Mouse (Mus musculus) hindbrain, embryonic 14.5 days (tissue): ENCODE measurements around the gene Bcat1. TPM values are rescaled to one million over a fixed set of nuclear protein-coding genes. Genes with fewer than 3 reads are reported as not detected.

Experiments
- ATAC-seq: fragments of 200-750 bp; cut with Nextera tagmentation; 2 replicates; pipeline ENCODE4 v1.8.0; 2017; ENCODE audit warnings: moderate number of reproducible peaks, mild to moderate bottlenecking, moderate TSS enrichment, moderate library complexity; ENCODE audit not compliant: low FRiP score
- DNase-seq: peaks from one replicate; pipeline ENCODE4 v3.0.0-alpha.2; 2015; ENCODE audit warnings: low spot score
- H3K27ac ChIP-seq: fragments of 300-500 bp; sonication (generic); 2 replicates; pipeline ENCODE4 v1.5.1; 2014; ENCODE audit warnings: mild to moderate bottlenecking, moderate library complexity
- H3K27me3 ChIP-seq: fragments of 300-500 bp; sonication (generic); 2 replicates; pipeline ENCODE4 v1.6.1; 2014; ENCODE audit warnings: mild to moderate bottlenecking, low read length, mixed read lengths; ENCODE audit not compliant: control insufficient read depth, insufficient read depth
- H3K36me3 ChIP-seq: fragments of 300-500 bp; sonication (generic); replicated peaks from 2 replicates; pipeline ENCODE4 v1.6.1; 2014; ENCODE audit not compliant: control insufficient read depth, insufficient read depth
- H3K4me1 ChIP-seq: fragments of 300-500 bp; sonication (generic); replicated peaks from 2 replicates; pipeline ENCODE4 v1.6.1; 2014; ENCODE audit warnings: antibody characterized with exemption, low read length, mixed read lengths; ENCODE audit not compliant: control insufficient read depth, insufficient read depth
- H3K4me2 ChIP-seq: fragments of 300-500 bp; sonication (generic); replicated peaks from 2 replicates; pipeline ENCODE4 v1.6.1; 2014; ENCODE audit warnings: mild to moderate bottlenecking, moderate library complexity
- H3K4me3 ChIP-seq: fragments of 300-500 bp; sonication (generic); replicated peaks from 2 replicates; pipeline ENCODE4 v1.5.1; 2014; ENCODE audit warnings: mild to moderate bottlenecking, low read length
- H3K9ac ChIP-seq: fragments of 300-500 bp; sonication (generic); 2 replicates; pipeline ENCODE4 v1.6.1; 2014
- H3K9me3 ChIP-seq: fragments of 300-500 bp; sonication (generic); 2 replicates; pipeline ENCODE4 v1.6.1; 2016; ENCODE audit warnings: low read length; ENCODE audit not compliant: control insufficient read depth
- WGBS: fragments of 180-500 bp; shearing (Covaris S2); extraction: QIAGEN DNeasy Blood & Tissue Kit; methylation state at CpG from one replicate; pipeline ENCODE4 v1.1.7; 2014; 5-methylcytosine and 5-hydroxymethylcytosine counted together
- polyA plus RNA-seq: library from polyadenylated mRNA; unstranded; fragments of >200 nt; fragmentation: Nextera tagmentation; extraction: Ambion mirVana; gene quantifications from 2 replicates; pipeline ENCODE4 v1.2.1, GENCODE M21; 2014

The Bcat1 gene
- 101 and 123 TPM in 2 replicates for polyA plus RNA-seq

DNA sequence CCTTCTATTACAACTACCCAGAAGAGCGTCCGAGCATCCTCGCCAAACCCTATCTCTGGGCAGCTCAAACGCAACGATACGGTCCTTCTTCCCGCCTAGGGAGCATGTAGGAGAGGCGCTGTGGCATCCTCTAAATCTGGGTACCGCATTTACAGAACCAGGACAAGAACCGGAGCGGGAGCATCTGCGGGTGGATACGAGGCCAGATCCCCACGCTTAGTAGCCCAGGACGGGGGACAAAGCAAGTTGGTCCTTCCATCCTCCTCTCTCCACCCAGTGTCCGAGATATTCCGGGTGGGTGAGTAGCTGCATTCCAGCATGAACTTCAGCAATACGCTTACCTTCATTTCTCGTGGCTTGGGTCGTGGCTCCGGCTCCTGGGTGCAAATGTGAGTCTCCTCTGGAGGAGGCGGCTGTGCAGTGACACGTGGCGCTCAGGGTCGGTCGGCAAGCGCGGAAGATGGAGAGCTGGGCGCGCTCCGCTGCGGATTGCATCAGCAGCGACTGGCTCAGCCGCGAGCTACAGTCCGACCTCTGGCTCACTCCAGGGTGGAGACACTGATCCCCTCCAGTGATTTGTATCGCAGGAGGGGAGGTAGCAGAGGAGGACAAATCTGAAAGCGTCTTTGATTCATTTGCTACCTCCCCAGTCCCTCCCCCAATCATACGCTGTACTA lies at the start of gene Bcat1:
Gene Bcat1 (minus strand): TSS at position 637 of the 677 bp plus-strand sequence.
- H3K4me2 ChIP-seq: peak within 1 kb of the TSS; percentile 74
- no peaks in the 10 kb centered on the region for H3K27me3 ChIP-seq
- peak; percentile 66; the same call in 1 of the 2 replicates for ATAC-seq
- H3K36me3 ChIP-seq: no peaks in the 10 kb centered on the region
- H3K4me3 ChIP-seq: peak within 1 kb of the TSS; percentile 38
- no peak within 1 kb of the TSS for H3K27ac ChIP-seq
- H3K9ac ChIP-seq: peak within 1 kb of the TSS; percentile 51
- WGBS: under 1% methylated on average over 39 of the region's 39 CpGs
- no peaks in the 10 kb centered on the region for H3K9me3 ChIP-seq
- 0 out of 2 replicates have a peak, but pooled peaks cover 3% of the 10 kb centered on the region for H3K4me1 ChIP-seq
- peak; percentile 45 for DNase-seq

GRCm38 (mm10) chr6:145125591-145126113 lies 49.7 kb upstream of the Bcat1 start:
- Histone ChIP-seq H3K4me2 (no peak overlapping the region), H3K4me3 (no peak overlapping the region), H3K4me1 (0 out of 2 replicates have a peak, but pooled peaks cover 4% of the 10 kb centered on the region), H3K27me3 (no peaks in the 10 kb centered on the region), H3K9me3 (no peaks in the 10 kb centered on the region), H3K36me3 (no peaks in the 10 kb centered on the region), H3K9ac (no peak overlapping the region), H3K27ac (no peak overlapping the region)
- WGBS: 61% methylated on average over 7 of the region's 7 CpGs
- ATAC-seq (no peak), DNase-seq (no peak)

DNA sequence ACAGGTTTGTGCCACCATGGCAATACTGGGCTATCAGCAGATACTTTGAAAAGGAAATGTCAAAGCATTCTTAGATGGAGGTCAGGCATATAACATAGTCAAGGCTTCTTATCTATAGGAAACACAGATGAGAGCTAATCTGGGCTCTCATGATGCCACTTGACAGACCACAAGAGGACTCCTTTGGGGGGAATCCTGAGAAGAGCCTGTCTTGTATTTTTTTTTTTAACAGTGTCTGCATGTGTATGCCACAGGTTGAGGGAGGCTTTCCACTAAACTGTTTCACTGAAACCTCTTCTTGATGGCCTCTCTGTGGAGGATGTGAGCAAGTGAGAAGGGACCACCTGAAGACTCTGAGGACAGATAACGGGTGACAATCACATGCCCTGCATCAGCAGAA lies 48.6 kb upstream of the Bcat1 start:
- H3K9ac ChIP-seq: no peak overlapping the region
- 78% methylated on average over 1 of the region's 1 CpGs for WGBS
- no peak overlapping the region for H3K4me2 ChIP-seq
- DNase-seq (no peak), ATAC-seq (no peak)
- 0 out of 2 replicates have a peak, but pooled peaks cover 4% of the 10 kb centered on the region for H3K4me1 ChIP-seq
- no peak overlapping the region for H3K4me3 ChIP-seq
- H3K9me3 ChIP-seq: no peaks in the 10 kb centered on the region
- no peaks in the 10 kb centered on the region for H3K36me3 ChIP-seq
- H3K27ac ChIP-seq: no peak overlapping the region
- no peaks in the 10 kb centered on the region for H3K27me3 ChIP-seq

DNA sequence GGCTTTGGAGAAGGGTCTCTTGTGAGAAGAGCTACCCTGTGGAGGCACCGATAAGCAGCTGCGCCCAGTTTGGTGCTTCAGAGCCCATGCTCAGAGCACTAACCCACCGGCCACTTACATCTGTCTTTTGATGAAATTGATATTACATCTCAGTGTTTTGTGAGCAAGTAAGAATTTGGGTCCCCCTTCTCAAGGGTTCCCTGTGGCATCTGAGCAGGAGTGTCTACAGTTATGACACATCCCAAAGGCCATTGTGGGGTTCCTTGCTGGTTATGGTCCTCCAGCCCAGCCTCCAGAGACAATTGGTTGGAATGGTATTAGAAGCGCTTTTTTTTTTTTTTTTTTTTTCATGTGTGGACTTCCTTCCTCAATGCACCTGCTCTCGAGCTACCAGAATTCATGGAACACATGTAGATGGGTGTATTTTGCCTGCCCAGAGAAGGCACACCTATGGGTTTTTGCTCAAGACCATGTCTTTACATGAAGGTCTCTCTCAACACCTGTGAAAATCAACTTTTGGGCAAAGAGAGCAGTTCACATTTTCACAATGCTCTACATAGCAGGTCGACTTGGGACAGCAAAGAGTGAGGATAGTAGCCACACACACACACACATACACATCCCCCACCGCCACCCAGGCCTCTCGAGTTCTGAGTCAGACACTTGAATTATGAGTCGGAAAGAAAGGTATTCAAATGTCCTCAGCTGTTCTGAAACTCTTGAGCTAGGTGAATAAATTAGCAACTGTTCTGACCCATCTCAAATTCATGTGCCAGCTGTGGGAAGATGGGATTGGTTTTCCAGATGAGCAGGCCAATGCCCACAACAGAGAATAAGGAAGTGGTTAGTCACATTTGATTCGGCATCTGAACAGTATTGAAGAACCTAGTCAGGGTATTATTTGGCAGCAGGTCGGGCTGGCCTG lies 47.4 kb upstream of the Bcat1 start:
- H3K4me2 ChIP-seq: no peak overlapping the region
- no peak overlapping the region for H3K9ac ChIP-seq
- ATAC-seq: no peak
- no peaks in the 10 kb centered on the region for H3K36me3 ChIP-seq
- no peak overlapping the region for H3K27ac ChIP-seq
- no peaks in the 10 kb centered on the region for H3K9me3 ChIP-seq
- no peak overlapping the region for H3K4me3 ChIP-seq
- no peaks in the 10 kb centered on the region for H3K27me3 ChIP-seq
- WGBS: 84% methylated on average over 11 of the region's 11 CpGs
- DNase-seq: no peak
- H3K4me1 ChIP-seq: 0 out of 2 replicates have a peak, but pooled peaks cover 4% of the 10 kb centered on the region

GRCm38 (mm10) chr6:145122423-145123059 lies 46.6 kb upstream of the Bcat1 start:
- ATAC-seq (no peak), DNase-seq (no peak)
- 0 out of 2 replicates have a peak, but pooled peaks cover 4% of the 10 kb centered on the region for H3K4me1 ChIP-seq
- WGBS: 37% methylated on average over 8 of the region's 8 CpGs
- no peak overlapping the region for H3K27ac ChIP-seq
- no peaks in the 10 kb centered on the region for H3K36me3 ChIP-seq
- no peak overlapping the region for H3K4me3 ChIP-seq
- H3K27me3 ChIP-seq: no peaks in the 10 kb centered on the region
- H3K9me3 ChIP-seq: no peaks in the 10 kb centered on the region
- H3K9ac ChIP-seq: no peak overlapping the region
- H3K4me2 ChIP-seq: no peak overlapping the region

DNA sequence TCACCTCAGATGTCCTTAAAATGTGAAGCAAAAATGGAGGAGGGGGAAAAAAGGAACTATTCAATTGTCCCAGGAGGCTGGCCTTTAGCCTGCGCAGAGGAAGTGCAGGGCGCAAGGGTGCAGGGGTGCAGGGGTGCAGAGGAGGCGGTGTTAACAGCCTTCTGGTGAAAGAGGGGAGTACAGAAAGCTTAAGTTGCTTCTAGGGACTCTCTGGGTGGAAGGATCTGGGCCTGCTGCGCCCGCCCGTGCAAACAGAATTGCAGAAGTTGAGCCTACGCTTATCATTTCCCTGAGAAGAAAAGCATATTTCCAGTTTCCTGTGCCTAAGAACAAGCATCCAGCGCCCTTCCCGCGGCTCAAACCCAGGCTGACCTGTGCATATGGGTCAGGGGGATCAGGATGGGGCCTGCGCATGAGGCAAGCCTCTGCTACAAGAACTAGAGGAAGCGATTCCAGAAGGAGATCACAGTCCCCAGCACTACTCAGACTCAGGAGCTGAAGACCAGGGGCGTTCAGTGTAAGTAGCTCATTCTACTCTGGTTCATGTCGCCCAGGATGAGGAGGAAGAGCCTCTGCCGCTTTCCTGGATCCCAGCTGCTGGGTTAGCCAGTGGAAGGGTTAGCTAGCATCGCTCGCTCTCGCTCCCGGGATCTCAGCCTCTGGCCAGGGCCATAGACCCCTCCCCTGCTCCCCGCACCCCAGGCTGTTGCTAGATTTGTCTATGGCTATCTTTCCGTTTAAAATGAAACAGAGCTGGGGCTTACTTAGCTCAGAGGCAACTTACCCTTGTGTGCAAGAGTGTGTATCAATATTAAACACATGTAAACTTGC lies 45.8 kb upstream of the Bcat1 start:
- DNase-seq: no peak
- H3K27ac ChIP-seq: no peak overlapping the region
- ATAC-seq: no peak
- no peaks in the 10 kb centered on the region for H3K27me3 ChIP-seq
- H3K9ac ChIP-seq: no peak overlapping the region
- WGBS: 50% methylated on average over 21 of the region's 21 CpGs
- H3K4me2 ChIP-seq: no peak overlapping the region
- 0 out of 2 replicates have a peak, but pooled peaks cover 5% of the 10 kb centered on the region for H3K4me1 ChIP-seq
- H3K4me3 ChIP-seq: no peak overlapping the region
- H3K9me3 ChIP-seq: no peaks in the 10 kb centered on the region
- no peaks in the 10 kb centered on the region for H3K36me3 ChIP-seq

DNA sequence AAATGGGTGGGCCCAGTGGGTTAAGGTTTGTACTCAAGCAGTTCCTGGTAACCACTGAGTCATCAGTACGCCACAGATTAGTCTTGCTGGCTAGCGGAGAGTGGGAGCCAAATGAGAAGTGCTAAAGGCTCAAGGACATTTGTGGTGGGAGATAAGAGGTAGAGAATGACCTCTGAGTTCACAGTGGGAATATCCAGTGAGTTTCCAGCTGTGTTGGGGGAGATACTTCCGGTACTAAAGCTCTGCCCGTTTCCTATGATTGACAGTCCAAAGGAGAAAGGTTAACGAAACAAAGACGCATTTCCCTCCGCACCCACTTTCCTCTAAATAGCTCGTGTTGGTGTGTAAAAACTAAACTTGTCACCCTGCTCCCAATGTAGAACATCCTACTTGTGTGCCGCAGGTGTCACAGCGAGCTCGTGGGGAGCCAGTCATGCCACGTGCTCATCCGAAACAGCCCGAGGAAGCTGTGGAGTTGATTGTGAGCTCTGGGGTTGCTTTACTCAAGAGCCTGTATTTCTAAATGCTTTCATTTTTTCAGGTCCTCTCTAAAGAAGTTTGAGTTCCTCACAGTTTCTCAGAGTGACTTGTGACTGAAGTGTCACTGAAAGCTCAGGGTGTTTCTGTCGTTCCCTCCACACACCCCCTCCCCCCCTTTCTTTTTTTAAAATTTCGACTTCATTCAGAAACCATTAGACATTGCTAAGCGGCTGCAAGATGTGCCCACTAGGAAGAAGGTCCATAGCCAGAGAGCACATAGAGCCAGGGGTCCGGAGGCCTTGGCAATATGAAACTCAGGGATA lies 45.0 kb upstream of the Bcat1 start:
- 54% methylated on average over 18 of the region's 18 CpGs for WGBS
- H3K27ac ChIP-seq: no peak overlapping the region

DNA sequence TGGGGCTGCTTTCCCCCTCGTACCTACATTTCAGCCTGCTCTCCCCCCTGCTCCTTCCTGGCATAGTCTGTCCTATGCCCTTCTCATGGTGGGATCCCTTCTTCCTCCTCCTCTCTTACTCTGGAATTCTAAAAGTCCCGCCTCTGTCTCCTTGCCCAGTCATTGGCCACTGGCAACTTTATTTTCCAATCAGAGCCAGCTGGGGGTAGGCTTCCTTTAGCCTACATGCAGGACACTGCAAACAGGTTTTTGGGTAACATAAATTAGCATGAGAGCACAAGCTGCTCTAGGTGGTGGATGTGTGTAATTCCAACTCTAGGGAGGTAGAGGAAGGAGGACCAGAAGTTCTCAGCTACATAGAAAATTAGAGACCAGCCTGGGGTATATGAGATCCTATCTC lies 44.1 kb upstream of the Bcat1 start:
- DNase-seq: no peak
- no peaks in the 10 kb centered on the region for H3K27me3 ChIP-seq
- ATAC-seq: no peak
- H3K36me3 ChIP-seq: no peaks in the 10 kb centered on the region
- no peak overlapping the region for H3K4me3 ChIP-seq
- H3K9me3 ChIP-seq: no peaks in the 10 kb centered on the region
- H3K9ac ChIP-seq: no peak overlapping the region
- H3K4me1 ChIP-seq: peaks cover 15% of the 10 kb centered on the region; the same call in 1 of the 2 replicates
- H3K27ac ChIP-seq: no peak overlapping the region
- 80% methylated on average over 2 of the region's 2 CpGs for WGBS
- no peak overlapping the region for H3K4me2 ChIP-seq

More for the DNA sequence above, 45.0 kb upstream of the Bcat1 start:
- Histone ChIP-seq H3K4me1 (peaks cover 14% of the 10 kb centered on the region; the same call in 1 of the 2 replicates), H3K36me3 (no peaks in the 10 kb centered on the region), H3K4me2 (no peak overlapping the region), H3K27me3 (no peaks in the 10 kb centered on the region), H3K4me3 (no peak overlapping the region), H3K9me3 (no peaks in the 10 kb centered on the region), H3K9ac (no peak overlapping the region)
- DNase-seq: no peak
- no peak for ATAC-seq
